Mouse (Mus musculus) CD4-positive, CD25-positive, alpha-beta regulatory T cell, adult 2 months (primary cell): Measurements from ENCODE around the gene Atf3.
A peak's percentile ranks its signal among the peaks of the same experiment; 100 is the strongest.
"Not testable (repeated sequence)": the region's sequence is repeated elsewhere in the genome, so short reads cannot be mapped to it uniquely, and the experiment has no call there.

ENCODE experiments used
- DNase-seq: peaks from one replicate; pipeline ENCODE4 v3.0.0-alpha.2; 2012; ENCODE audit warnings: low read depth, low spot score

The Atf3 gene

DNA sequence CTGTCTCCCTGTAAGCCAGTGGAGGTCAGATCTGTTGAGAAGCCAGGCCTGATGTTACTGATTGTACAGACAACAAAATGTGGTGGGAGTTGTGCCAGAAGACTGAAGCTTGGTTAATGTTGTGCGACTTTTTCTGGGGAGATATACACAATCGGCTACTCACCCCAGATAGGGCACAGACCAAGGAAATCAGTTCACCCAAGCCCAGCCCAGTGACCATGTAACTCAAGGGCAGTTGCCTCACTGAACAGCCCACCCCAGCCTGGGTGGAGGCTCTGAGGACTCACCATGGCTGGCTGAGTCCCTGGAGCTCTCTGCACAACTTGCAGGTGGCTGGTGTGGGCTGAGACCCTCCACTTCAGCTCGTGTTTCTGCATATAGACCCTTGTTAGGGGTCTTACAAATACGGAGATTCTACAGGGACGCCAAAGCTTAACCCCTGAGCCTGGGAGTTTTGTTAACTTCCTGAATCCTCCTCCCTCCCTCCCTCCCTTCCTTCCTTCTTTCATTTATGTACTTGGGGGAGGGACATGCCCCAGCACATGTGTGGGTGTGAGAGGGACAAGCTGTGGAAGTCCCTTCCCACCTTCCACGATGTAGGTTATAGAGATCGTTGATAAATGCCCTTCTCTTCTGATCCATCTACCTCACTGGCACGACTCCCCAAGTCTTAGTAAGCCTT lies 66.8 kb downstream of the Atf3 start:
- no peak for DNase-seq

DNA sequence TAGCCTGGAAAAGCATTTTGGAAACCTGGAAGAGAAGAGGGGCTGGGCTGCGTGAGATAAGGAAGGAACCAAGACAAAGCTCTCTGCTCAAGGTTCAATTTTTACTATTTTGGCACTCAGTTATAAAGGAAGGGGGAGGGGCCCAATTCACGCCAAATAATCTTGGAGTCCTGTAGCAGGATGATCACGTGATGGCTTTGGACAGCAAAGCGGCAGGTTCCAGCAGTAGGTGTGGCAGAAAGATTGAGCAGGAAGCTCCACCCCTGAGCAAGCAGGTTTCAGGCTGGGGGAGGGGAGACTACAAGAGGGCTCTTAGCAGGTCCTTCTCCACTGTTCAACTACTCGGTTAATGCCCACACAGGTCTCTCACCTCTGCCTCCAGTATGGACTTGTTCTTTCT lies 68.3 kb downstream of the Atf3 start:
- not testable (repeated sequence) for DNase-seq

DNA sequence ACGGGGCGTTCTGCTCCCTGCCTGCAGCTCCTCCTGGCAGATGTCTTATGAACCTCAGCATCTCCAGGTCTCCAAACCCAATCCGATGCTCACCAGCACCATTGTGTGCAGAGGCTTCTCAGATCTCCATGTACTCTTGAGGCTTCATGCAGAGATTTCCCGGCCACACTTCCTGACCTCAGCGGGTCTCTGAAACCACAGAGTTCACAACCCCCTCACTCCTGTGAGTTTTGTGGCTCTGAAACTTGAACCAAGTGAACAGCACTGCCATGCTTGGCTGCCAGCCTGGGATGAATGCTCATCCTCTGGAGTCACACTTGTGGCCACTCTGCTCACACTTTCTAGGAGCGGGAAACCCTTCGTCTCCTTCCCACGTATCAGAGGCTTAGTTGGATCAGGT lies 76.9 kb downstream of the Atf3 start:
- no peak for DNase-seq

DNA sequence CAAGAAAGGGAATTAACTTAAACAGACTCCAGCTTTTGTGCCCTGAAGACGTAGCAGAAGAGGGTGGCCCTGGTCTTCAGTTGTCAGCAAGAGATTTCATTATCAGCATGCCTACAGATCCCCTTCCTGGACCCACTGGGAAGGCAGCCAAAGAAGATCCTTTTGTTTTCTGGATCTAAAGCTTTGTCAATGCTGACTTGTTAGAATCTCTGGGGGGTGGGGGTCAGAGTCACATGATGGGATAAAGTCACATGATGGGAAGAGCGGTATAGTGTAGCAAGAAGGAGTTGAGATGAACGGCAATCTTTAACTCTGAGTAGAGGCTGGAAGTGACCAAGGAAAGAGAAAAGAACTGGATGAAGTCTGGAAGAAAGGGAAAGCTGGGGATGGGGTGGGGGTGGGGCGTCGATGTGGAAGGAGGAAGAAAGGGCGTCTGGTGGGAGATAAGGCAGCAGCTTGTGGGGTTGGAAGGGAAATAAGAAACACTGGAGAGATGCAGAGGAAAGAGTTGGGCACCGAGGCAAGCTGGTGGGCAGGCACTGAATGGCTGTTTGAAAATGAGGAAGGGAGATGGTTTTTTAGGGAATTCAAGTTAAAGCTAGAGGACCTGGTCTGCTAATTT lies 78.9 kb downstream of the Atf3 start:
- DNase-seq, result no peak

DNA sequence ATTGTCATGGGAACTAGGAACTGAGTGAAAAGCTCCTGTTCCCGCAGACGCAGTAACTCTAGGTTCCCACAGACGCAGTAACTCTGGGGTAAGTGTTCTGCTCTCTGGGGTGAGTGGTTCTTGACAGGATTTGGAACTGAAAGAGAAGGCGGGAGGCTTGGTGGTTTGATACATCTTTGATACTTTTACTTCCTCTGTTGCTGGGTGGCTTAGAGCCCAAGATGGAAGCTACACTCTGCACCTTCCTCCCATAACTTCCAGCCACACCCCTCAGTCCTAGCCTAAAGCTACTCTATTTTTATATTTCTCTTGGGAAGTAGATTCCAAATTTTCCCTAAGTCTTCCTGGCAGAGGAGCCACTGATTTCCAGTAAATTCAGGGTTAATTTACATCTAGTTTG lies 79.4 kb downstream of the Atf3 start:
- DNase-seq, result no peak

DNA sequence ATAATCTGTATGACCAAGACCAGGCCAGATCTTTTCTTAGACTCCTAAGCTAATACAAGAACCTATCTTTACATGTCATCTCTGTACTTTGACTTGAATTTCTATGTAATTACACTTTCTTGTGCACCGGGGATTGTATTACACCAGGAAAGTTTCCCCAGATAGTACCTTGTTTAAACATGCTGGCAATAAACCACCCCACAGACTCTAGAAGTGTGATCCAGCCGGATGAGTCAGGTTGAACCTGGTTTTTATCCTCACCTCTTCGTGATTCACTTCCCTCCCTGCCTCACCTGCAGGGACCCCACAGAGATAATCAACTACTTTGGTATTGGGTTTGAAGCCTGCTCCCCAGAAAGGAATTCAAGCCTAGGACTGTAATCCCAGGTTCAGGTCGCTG lies 82.4 kb downstream of the Atf3 start:
- DNase-seq, result no peak

DNA sequence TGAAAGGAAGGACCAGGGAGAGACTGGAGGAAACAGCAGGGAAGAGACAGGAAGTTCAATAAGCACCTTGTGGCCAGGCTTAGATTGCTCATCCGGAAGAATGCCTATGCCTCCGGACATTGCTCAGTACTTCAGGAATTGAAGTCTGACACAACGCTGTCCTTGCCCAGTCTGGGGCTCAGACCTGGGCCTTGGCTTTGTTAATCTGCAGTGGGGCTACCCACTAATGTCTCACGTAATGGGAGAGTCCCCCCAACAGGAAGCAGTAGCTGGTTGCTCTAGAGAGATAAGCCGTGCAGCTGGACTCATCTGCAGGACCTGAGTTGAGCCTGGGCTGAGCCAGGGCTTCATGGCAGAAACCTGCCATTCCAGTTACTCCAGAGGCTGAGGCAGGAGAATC lies 84.9 kb downstream of the Atf3 start:
- DNase-seq, result no peak

DNA sequence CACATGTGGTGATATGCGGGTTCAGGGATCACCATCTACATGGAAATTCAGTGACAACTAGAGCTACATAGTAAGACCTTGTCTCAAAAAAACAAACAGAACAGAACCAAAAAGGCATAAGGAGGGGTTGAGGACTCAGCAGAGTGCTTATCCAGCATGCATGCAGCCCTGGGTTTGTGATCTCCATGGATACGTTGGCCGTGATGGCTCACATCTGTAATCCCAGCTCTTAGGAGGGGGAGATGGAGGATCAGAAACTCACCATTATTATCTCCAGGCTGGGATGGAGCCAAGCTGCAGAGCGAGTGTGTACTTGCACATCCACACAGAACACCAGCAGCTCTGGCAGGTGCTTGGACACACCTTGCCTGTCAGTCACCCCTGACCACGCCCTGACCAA lies 85.6 kb downstream of the Atf3 start:
- DNase-seq, result no peak

DNA sequence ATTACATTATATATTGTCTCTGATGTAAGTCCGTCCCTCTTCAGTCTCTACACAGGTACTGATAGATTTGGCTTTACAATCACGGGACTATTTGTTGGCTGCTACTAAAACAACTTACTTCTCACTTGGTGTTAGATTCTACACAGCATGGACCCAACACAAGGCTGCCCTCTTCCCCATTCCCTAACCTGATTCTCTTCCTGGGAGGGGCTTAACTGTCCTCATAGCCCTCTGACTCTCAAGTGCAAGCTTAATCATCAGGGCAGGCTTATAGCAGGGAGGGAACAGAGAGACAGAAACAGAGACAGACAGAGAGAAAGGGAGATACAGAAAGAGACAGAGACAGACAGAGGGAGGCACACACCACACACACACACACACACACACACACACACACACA lies 86.1 kb downstream of the Atf3 start:
- no peak for DNase-seq

DNA sequence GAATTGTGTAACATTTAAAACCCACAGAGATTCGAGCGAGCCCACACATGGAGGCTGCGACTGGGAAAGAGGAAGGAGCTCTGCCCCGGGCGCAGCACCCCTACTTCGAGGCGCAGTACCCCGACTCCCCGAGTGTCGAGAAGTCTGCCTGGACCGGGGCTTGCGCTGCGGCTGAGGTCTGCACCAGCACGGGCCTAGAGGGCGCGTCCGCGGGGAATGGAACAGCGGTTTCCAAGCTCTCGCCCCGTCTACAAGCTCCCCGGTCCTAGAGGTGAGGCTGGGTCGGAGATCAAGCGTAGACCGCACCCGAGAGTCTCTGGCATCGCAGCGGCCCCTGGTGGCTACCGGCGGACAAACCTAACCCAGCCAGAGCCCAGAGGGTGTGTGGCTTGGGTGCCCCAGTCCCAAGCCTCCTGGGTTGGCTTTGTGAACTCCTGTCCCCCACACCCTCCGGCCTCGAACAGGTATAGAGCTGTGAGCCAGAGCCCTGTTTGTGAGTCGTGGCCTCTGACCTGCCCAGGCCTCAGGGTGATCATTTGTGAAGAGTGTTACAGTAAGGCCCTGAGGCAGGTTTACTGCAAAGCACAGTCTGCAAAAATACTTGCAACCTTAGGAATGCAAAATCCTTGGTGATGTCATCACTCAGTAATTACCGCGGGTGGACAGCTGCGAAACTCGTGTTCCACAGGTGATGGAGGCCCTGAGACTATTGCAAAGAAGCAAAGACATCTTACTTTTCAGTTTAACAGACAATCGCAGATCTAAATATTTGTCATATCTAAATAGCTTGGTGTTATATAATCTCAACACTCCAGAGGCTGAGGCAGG lies 91.8 kb downstream of the Atf3 start:
- DNase-seq, result peak; percentile 83

DNA sequence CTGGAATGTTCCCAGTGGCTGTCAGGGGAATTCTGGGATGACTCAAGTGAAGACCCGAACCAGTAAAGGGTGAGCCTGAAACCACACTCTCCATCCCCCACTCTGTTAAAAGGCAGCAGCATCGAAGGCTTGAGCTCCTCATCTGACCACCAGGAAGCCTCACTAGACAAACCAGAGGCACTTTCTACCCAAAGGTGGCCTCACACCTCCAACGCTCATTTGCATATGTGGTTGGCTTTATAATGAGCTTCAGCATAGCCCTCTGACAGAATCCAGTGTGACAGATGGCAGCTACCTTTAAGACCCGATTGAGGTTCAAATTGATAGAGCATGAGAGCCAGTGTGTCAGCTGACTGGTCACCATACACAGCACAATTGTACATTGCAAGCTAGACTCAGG lies 93.6 kb downstream of the Atf3 start:
- no peak for DNase-seq

DNA sequence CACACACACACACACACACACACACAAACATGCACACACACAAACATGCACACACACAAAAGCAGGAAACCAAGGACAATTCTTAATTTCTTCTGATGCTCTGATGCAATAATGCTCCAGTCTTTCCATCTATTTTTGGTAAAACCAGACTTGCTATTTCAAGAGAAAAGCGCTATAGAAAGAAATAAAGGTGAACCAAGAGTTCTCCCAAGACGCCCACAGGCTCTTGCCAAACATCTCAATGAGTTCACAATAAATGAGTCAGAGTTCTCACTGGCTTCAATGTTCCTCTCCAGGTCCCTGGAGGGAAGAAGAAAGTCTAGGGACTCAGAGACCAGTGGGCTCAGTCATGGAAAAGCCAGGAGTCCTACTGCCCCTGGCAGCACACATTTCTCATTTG lies 94.1 kb downstream of the Atf3 start:
- no peak for DNase-seq

DNA sequence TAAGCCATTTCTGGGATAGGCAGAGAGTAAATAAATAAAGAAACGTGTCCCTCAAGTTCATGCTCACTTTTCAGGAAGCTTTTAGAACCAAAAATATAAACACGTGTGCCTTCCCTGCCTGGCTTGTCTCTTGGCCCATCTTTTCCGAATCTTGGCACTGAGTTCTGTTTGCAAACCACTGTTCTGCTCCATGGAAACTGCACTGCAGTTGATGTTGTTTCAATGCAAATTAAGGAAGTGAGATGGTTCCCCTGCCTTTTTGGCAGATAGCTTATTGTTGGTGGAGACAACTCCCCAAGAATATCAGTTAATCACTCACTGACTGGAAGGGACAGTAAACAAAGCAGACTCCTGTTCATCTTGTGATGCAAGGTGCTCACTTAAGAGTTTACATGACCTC lies 95.1 kb downstream of the Atf3 start:
- DNase-seq, result no peak
